Mouse (Mus musculus) neural tube, embryonic 14.5 days (tissue): ENCODE measurements around the gene Fam162a. TPM values are rescaled to one million over a fixed set of nuclear protein-coding genes. Genes with fewer than 3 reads are reported as not detected.

Source experiments
- ATAC-seq: fragments of 200-750 bp; cut with Nextera tagmentation; 2 replicates; pipeline ENCODE4 v1.8.0; 2017; ENCODE audit warnings: low read depth, mild to moderate bottlenecking, moderate TSS enrichment, moderate library complexity
- H3K27ac ChIP-seq: fragments of 300-500 bp; sonication (generic); 2 replicates; pipeline ENCODE4 v1.5.1; 2014; ENCODE audit warnings: low read depth, mild to moderate bottlenecking, control low read depth, low read length, moderate library complexity, mixed read lengths
- H3K27me3 ChIP-seq: fragments of 300-500 bp; sonication (generic); 2 replicates; pipeline ENCODE4 v1.6.1; 2014; ENCODE audit warnings: low read length; ENCODE audit not compliant: control insufficient read depth, insufficient read depth
- H3K36me3 ChIP-seq: fragments of 300-500 bp; sonication (generic); 2 replicates; pipeline ENCODE4 v1.6.1; 2014; ENCODE audit warnings: low read length, mixed read lengths; ENCODE audit not compliant: control insufficient read depth, insufficient read depth
- H3K4me1 ChIP-seq: fragments of 300-500 bp; sonication (generic); 2 replicates; pipeline ENCODE4 v1.6.1; 2014; ENCODE audit warnings: low read length; ENCODE audit not compliant: control insufficient read depth, insufficient read depth
- H3K4me2 ChIP-seq: fragments of 300-500 bp; sonication (generic); 2 replicates; pipeline ENCODE4 v1.6.1; 2014; ENCODE audit warnings: mild to moderate bottlenecking, low read depth, low read length, control low read depth
- H3K4me3 ChIP-seq: fragments of 300-500 bp; sonication (generic); 2 replicates; pipeline ENCODE4 v1.5.1; 2014; ENCODE audit warnings: low read depth, low read length, control low read depth, mixed read lengths
- H3K9ac ChIP-seq: fragments of 300-500 bp; sonication (generic); replicated peaks from 2 replicates; pipeline ENCODE4 v1.6.1; 2014; ENCODE audit warnings: low read depth, mild to moderate bottlenecking, control low read depth, low read length, mixed read lengths
- H3K9me3 ChIP-seq: fragments of 300-500 bp; sonication (generic); 2 replicates; pipeline ENCODE4 v1.6.1; 2016; ENCODE audit warnings: low read length; ENCODE audit not compliant: control insufficient read depth
- WGBS: fragments of 180-500 bp; shearing (Covaris S2); extraction: QIAGEN DNeasy Blood & Tissue Kit; methylation state at CpG from one replicate; pipeline ENCODE4 v1.1.7; 2014; 5-methylcytosine and 5-hydroxymethylcytosine counted together
- polyA plus RNA-seq: library from polyadenylated mRNA; unstranded; fragments of >200 nt; fragmentation: Nextera tagmentation; extraction: Ambion mirVana; gene quantifications from 2 replicates; pipeline ENCODE4 v1.2.1, GENCODE M21; 2014

Gene Fam162a
- polyA plus RNA-seq, 1 experiment from 2014 or later, result 125 TPM

GRCm38 (mm10) chr16:36089850-36090616 is 18.6 kb upstream of the Fam162a start:
- Histone ChIP-seq H3K9ac (no peak overlapping the region), H3K27ac (no peak overlapping the region), H3K36me3 (peaks cover 7% of the 10 kb centered on the region; the same call in 1 of the 2 replicates), H3K4me1 (no peaks in the 10 kb centered on the region), H3K27me3 (no peaks in the 10 kb centered on the region), H3K4me2 (no peak overlapping the region), H3K9me3 (no peaks in the 10 kb centered on the region), H3K4me3 (no peak overlapping the region)
- ATAC-seq, result no peak
- 79% methylated on average over 8 of the region's 8 CpGs for WGBS

- no peaks in the 10 kb centered on the region for H3K27me3 ChIP-seq
- peaks cover 7% of the 10 kb centered on the region; the same call in 1 of the 2 replicates for H3K36me3 ChIP-seq
- H3K9me3 ChIP-seq, result no peaks in the 10 kb centered on the region
- 83% methylated on average over 7 of the region's 7 CpGs for WGBS
- no peak for ATAC-seq
- H3K9ac ChIP-seq, result no peak overlapping the region
- H3K4me3 ChIP-seq, result no peak overlapping the region
- no peak overlapping the region for H3K4me2 ChIP-seq
- no peak overlapping the region for H3K27ac ChIP-seq
- no peaks in the 10 kb centered on the region for H3K4me1 ChIP-seq
Observed at GRCm38 (mm10) chr16:36089065-36089464, 17.7 kb upstream of the Fam162a start.

- H3K27ac ChIP-seq, result no peak overlapping the region
- H3K36me3 ChIP-seq, result peaks cover 7% of the 10 kb centered on the region; the same call in 1 of the 2 replicates
- no peaks in the 10 kb centered on the region for H3K9me3 ChIP-seq
- H3K4me3 ChIP-seq, result no peak overlapping the region
- ATAC-seq, result no peak
- WGBS, result 88% methylated on average over 4 of the region's 4 CpGs
- no peak overlapping the region for H3K9ac ChIP-seq
- H3K4me1 ChIP-seq, result no peaks in the 10 kb centered on the region
- H3K27me3 ChIP-seq, result no peaks in the 10 kb centered on the region
- no peak overlapping the region for H3K4me2 ChIP-seq
Observed at GRCm38 (mm10) chr16:36087846-36088245, 16.5 kb upstream of the Fam162a start.

GRCm38 (mm10) chr16:36079916-36080315 is 8.5 kb upstream of the Fam162a start:
- no peak for ATAC-seq
- no peak overlapping the region for H3K27ac ChIP-seq
- H3K4me2 ChIP-seq, result no peak overlapping the region
- 100% methylated on average over 3 of the region's 3 CpGs for WGBS
- H3K4me3 ChIP-seq, result no peak overlapping the region
- H3K9me3 ChIP-seq, result no peaks in the 10 kb centered on the region
- no peaks in the 10 kb centered on the region for H3K36me3 ChIP-seq
- H3K4me1 ChIP-seq, result no peaks in the 10 kb centered on the region
- H3K9ac ChIP-seq, result no peak overlapping the region
- no peaks in the 10 kb centered on the region for H3K27me3 ChIP-seq

- no peak for ATAC-seq
- peaks cover 7% of the 10 kb centered on the region; the same call in 1 of the 2 replicates for H3K4me1 ChIP-seq
- no peaks in the 10 kb centered on the region for H3K9me3 ChIP-seq
- no peaks in the 10 kb centered on the region for H3K36me3 ChIP-seq
- no peak overlapping the region for H3K9ac ChIP-seq
- H3K4me3 ChIP-seq, result no peak overlapping the region
- no peak overlapping the region for H3K4me2 ChIP-seq
- no peaks in the 10 kb centered on the region for H3K27me3 ChIP-seq
- H3K27ac ChIP-seq, result no peak overlapping the region
- 93% methylated on average over 3 of the region's 3 CpGs for WGBS
Observed at GRCm38 (mm10) chr16:36074772-36075171, 3.4 kb upstream of the Fam162a start.

GRCm38 (mm10) chr16:36072410-36073011 is 1.1 kb upstream of the Fam162a start:
- 27% methylated on average over 8 of the region's 8 CpGs for WGBS
- H3K27me3 ChIP-seq, result no peaks in the 10 kb centered on the region
- peak overlapping the region; percentile 92 for H3K4me2 ChIP-seq
- peak overlapping the region; percentile 94 for H3K9ac ChIP-seq
- H3K36me3 ChIP-seq, result no peaks in the 10 kb centered on the region
- H3K27ac ChIP-seq, result no peak overlapping the region
- peak overlapping the region; percentile 53 for H3K4me3 ChIP-seq
- H3K4me1 ChIP-seq, result peaks cover 14% of the 10 kb centered on the region; the same call in 1 of the 2 replicates
- H3K9me3 ChIP-seq, result no peaks in the 10 kb centered on the region
- ATAC-seq, result no peak

- peak overlapping the region; percentile 53 for H3K4me3 ChIP-seq
- peaks cover 14% of the 10 kb centered on the region; the same call in 1 of the 2 replicates for H3K4me1 ChIP-seq
- H3K36me3 ChIP-seq, result no peaks in the 10 kb centered on the region
- ATAC-seq, result no peak
- peak overlapping the region; percentile 92 for H3K4me2 ChIP-seq
- 0% methylated on average over 13 of the region's 16 CpGs for WGBS
- no peaks in the 10 kb centered on the region for H3K9me3 ChIP-seq
- peak overlapping the region; percentile 94 for H3K9ac ChIP-seq
- H3K27ac ChIP-seq, result peak overlapping the region; percentile 100
- no peaks in the 10 kb centered on the region for H3K27me3 ChIP-seq
Observed at GRCm38 (mm10) chr16:36071071-36071449, 334 bp downstream of the Fam162a start.

GRCm38 (mm10) chr16:36069819-36070575 is 1.4 kb downstream of the Fam162a start:
- Histone ChIP-seq H3K27ac (no peak overlapping the region), H3K4me3 (peak overlapping the region; percentile 53), H3K4me1 (peaks cover 14% of the 10 kb centered on the region; the same call in 1 of the 2 replicates), H3K9ac (no peak overlapping the region; the same call in 1 of the 2 replicates), H3K4me2 (peak overlapping the region; percentile 92), H3K9me3 (no peaks in the 10 kb centered on the region), H3K36me3 (no peaks in the 10 kb centered on the region), H3K27me3 (no peaks in the 10 kb centered on the region)
- ATAC-seq, result no peak
- 34% methylated on average over 9 of the region's 9 CpGs for WGBS
